Mouse (Mus musculus) erythroblast, embryonic 14.5 days (primary cell): ENCODE data around the gene Xaf1. TPM values are rescaled to one million over a fixed set of nuclear protein-coding genes. Genes with fewer than 3 reads are reported as not detected.
"Not testable (repeated sequence)": the region's sequence is repeated elsewhere in the genome, so short reads cannot be mapped to it uniquely, and the experiment has no call there.

ENCODE experiments used
- H3K27me3 ChIP-seq: 2 replicates; pipeline ENCODE4 v1.6.1; 2012; ENCODE audit warnings: inconsistent platforms; ENCODE audit not compliant: control insufficient read depth
- H3K36me3 ChIP-seq: 2 replicates; pipeline ENCODE4 v1.6.1; 2012; ENCODE audit warnings: mild to moderate bottlenecking, inconsistent platforms; ENCODE audit not compliant: control insufficient read depth
- H3K4me1 ChIP-seq: 2 replicates; pipeline ENCODE4 v1.6.1; 2012; ENCODE audit warnings: inconsistent platforms; ENCODE audit not compliant: control insufficient read depth
- H3K4me3 ChIP-seq: replicated peaks from 2 replicates; pipeline ENCODE3; 2012; ENCODE audit warnings: moderate library complexity, mild to moderate bottlenecking, inconsistent platforms
- H3K9me3 ChIP-seq: 2 replicates; pipeline ENCODE4 v1.6.1; 2012; ENCODE audit warnings: low read length, inconsistent platforms, mixed read lengths; ENCODE audit not compliant: control insufficient read depth
- GATA1 ChIP-seq: IDR thresholded peaks from 2 replicates; pipeline ENCODE4 v1.6.1; 2012; ENCODE audit warnings: low read length, inconsistent platforms, mixed read lengths
- TAL1 ChIP-seq: IDR thresholded peaks from 3 replicates; pipeline ENCODE4 v1.6.1; 2012; ENCODE audit warnings: low read length, inconsistent platforms, mixed read lengths
- polyA plus RNA-seq: library from polyadenylated mRNA; stranded (reverse); fragments of >175 nt; gene quantifications from 2 replicates; pipeline ENCODE4 v1.2.3, GENCODE M21; 2012

Xaf1 gene
- polyA plus RNA-seq, 1 experiment: not detected

DNA sequence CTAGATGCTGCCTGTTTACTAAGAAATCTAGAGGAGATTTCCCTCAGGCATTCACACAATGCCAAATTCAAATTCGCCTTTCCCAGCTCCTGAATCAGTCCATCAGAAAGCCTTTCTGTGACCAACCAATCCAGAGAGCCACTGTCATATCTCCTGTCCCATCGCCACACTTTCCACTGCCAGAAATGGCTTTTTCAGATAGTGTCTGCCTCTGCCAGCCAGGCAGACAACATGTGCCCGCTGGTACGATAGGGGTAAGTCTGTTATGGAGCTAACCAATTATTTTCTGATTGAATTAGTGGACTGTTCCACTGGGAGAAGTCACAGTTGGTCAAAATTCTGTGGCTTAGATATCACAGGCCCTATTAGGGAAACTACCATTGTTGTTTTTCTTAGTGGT is 33.2 kb downstream of the Xaf1 start:
- H3K9me3 ChIP-seq: no peaks in the 10 kb centered on the region
- H3K4me3 ChIP-seq: no peak overlapping the region
- TF ChIP-seq GATA1 (no peak), TAL1 (no peak)
- H3K36me3 ChIP-seq: no peaks in the 10 kb centered on the region
- no peaks in the 10 kb centered on the region for H3K4me1 ChIP-seq
- H3K27me3 ChIP-seq: no peaks in the 10 kb centered on the region

DNA sequence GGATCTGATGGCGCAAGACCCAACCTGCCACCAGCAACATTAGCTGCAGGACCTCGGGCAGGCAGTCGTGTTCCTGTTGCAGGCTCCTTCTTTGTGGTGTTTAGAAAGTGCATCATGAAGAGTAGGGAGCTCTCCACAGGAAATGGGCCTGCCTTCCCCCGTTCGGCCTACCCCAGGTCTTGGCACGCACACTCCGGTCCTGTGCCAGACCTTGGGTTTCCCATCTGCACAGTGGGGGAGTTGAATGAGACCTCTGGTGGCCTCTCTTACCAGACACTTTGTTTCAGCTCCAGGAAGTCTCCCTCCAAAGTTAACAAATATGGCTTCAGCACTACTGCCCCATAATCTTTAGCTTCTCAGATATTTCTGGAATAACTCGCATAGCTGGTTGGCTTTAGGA is 35.3 kb downstream of the Xaf1 start:
- Histone ChIP-seq H3K4me3 (no peak overlapping the region), H3K9me3 (no peaks in the 10 kb centered on the region), H3K4me1 (no peaks in the 10 kb centered on the region), H3K36me3 (no peaks in the 10 kb centered on the region), H3K27me3 (no peaks in the 10 kb centered on the region)
- TF ChIP-seq GATA1: no peak
- no peak for TF ChIP-seq TAL1

DNA sequence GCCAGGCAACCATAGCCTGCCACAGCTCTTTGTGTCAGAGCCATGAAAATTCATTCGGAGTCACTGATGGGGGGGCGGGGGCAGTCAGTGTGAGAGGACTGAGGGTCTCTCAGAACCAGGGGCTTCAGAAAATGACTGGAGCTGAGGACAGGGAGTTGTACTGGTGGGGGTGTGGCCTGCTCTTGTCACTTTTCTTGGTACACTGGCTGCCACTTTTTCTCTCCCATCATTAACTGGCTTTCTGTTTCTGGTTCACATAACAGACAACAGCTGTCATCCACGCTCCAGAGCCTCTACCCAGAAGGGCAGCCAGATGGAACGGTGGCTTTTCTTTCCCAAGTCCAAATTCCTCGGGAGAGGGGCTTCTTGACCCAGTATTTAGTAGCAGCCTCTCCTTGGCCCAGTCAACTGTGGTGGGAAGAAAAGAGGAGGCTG is 37.0 kb downstream of the Xaf1 start:
- Histone ChIP-seq H3K4me1 (no peaks in the 10 kb centered on the region), H3K4me3 (no peak overlapping the region), H3K27me3 (no peaks in the 10 kb centered on the region), H3K36me3 (no peaks in the 10 kb centered on the region), H3K9me3 (no peaks in the 10 kb centered on the region)
- TF ChIP-seq GATA1 (no peak), TAL1 (no peak)

DNA sequence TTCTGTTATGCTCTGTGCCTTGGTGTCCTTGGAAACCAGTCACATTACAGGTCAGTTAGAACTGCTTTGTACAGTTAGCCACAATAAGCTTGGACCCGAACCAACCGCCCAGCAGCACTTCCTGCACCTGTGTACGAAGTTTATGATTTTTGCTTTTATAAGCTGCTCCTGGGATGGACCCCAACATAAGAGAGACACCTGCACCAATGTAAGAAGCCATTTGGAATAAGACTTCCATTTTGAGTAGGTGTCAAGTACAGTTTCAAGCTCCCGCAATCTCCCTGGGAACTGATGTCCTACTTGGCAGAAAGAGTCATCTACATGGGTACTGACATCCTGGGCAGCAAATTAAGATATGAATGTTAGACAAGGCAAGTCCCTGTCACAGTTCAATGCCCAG is 38.3 kb downstream of the Xaf1 start:
- no peak overlapping the region for H3K4me3 ChIP-seq
- no peak for TF ChIP-seq GATA1
- TF ChIP-seq TAL1: no peak
- H3K4me1 ChIP-seq: no peaks in the 10 kb centered on the region
- no peaks in the 10 kb centered on the region for H3K36me3 ChIP-seq
- no peaks in the 10 kb centered on the region for H3K9me3 ChIP-seq
- H3K27me3 ChIP-seq: no peaks in the 10 kb centered on the region

DNA sequence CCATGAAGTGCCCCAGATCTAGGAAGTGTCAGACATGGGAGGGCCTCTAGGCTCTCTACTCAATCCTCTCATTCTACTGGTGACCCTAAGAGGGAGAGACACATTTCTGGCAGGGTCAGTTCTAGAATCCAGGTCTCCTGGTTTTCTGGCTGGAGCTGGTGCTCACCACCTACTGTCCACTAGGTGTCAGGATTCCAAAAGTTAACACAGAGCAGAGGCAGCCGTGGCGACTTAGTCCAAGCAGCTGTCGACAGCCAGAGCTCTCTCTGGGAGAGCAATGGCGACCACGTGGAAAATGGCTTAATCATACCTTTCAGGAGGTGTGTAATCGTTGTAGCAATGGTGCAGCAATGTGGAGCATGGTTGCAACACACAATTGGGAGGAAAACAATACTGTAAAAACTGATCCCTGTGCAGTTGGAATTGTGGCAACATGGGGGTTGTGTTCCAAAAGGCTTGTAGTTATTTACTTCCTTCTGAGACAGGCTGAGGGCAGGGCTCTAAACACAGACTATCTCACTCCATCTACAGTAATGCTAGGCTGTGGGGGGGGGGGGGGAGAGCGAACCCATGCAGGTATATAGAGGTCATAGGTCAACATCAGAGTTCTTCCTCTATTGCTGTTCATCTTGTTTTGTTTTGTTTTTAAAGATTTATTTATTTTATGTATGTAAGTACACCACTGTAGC is 41.3 kb downstream of the Xaf1 start:
- Histone ChIP-seq H3K36me3 (no peaks in the 10 kb centered on the region), H3K9me3 (no peaks in the 10 kb centered on the region), H3K27me3 (no peaks in the 10 kb centered on the region), H3K4me3 (no peak overlapping the region), H3K4me1 (no peaks in the 10 kb centered on the region)
- TF ChIP-seq GATA1 (no peak), TAL1 (no peak)

DNA sequence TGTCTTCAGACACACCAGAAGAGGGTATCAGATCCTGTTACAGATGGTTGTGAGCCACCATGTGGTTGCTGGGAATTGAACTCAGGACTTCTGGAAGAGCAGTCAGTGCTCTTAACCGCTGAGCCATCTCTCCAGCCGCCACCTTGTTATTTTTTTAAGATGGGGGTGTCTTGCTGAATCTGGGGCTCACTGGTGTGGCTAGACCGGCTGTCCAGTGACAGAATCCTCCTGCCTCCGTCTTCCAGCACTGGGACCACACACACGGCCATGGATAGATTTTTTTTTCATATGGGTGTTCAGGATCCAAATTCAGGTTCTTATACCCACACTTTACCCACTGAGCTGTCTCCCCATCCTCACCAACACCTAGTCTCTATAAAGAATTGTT is 41.8 kb downstream of the Xaf1 start:
- H3K4me3 ChIP-seq, H3K36me3 ChIP-seq: not testable (repeated sequence)

DNA sequence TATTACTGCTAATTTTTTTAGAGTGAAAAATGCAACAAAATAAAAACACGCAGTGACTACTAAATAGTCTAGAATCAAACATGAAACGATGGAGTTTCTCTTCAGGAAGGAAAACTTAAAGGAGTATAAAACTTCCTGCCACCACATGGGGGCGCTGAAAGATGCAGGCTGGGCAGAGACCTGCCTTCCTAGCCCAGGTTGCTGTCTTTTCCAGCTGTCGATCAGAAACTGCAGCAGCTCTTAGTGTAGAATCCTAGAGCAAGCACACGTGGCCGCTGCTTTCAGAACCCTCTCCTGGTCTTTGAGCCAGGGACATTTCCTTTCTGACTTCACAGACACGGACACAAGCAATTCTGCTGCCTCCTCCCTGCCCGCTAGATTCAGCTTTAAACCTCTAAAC is 42.5 kb downstream of the Xaf1 start:
- H3K4me1 ChIP-seq: no peaks in the 10 kb centered on the region
- no peaks in the 10 kb centered on the region for H3K36me3 ChIP-seq
- H3K4me3 ChIP-seq: no peak overlapping the region
- H3K27me3 ChIP-seq: no peaks in the 10 kb centered on the region
- no peaks in the 10 kb centered on the region for H3K9me3 ChIP-seq
- TF ChIP-seq GATA1 (no peak), TAL1 (no peak)

More for the DNA sequence above, 41.8 kb downstream of the Xaf1 start:
- not testable (repeated sequence) for H3K9me3 ChIP-seq, H3K4me1 ChIP-seq, H3K27me3 ChIP-seq

DNA sequence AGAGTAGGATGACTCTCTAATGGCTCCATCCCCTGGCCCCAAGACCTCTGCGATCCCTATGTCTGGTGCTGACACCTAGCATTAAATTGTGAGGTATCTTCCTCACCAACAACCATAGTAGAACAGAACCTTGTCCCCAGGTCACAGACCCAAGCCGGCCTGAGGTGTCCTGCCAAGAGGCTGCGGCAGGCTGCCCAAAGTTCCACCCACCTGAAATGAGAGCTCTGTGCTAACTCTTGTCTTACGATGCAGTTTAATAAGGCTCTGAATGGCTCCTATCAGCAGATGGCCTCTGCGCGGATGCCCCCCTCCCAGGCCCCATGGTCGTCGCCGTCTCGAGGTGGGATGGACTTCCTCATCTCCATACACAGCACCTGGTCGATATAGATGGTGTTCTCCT is 43.1 kb downstream of the Xaf1 start:
- Histone ChIP-seq H3K4me1 (no peaks in the 10 kb centered on the region), H3K36me3 (no peaks in the 10 kb centered on the region), H3K27me3 (no peaks in the 10 kb centered on the region), H3K9me3 (no peaks in the 10 kb centered on the region), H3K4me3 (no peak overlapping the region)
- no peak for TF ChIP-seq GATA1
- TF ChIP-seq TAL1: no peak

DNA sequence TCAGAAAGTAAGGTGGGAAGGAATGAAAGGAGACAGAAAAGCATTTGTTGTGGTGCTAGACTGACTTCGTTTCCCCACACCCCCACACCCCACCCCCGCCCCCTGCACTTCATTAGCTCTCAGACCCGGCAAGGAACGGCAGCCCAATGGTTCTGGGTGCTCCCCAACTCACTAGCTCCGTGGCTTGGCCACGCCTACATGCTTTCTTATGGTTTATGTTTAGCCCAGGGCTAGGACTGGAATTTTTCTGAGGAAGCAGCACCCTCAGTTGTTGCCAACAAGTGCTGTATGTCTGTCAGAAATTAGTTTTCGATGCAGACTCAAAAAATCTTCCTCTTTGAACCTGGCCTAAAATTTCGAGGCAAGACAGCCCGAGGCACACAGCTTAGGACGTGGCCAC is 47.1 kb downstream of the Xaf1 start:
- Histone ChIP-seq H3K9me3 (no peaks in the 10 kb centered on the region), H3K4me3 (no peak overlapping the region), H3K27me3 (no peaks in the 10 kb centered on the region), H3K4me1 (no peaks in the 10 kb centered on the region), H3K36me3 (no peaks in the 10 kb centered on the region)
- TF ChIP-seq GATA1 (no peak), TAL1 (no peak)

DNA sequence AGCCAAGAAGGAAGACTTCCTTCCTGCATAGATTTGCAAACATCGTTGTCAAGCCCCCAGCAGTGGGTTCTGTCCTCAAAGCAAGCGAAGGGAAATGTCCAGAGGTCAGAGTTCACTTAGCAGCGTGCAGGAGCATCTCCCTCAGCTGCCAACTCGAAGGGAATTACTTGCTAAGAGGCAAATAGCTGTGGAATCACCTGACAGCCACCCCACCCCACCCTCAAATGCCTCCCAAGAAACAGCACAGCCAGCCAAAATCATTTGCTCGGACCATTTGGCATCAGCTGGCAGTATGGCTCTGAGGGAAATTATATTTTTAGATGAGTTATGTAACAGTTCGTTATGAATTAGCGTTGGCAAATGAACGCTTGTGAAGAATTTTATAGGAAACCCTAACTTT is 47.6 kb downstream of the Xaf1 start:
- Histone ChIP-seq H3K9me3 (no peaks in the 10 kb centered on the region), H3K4me3 (no peak overlapping the region), H3K4me1 (no peaks in the 10 kb centered on the region), H3K27me3 (no peaks in the 10 kb centered on the region), H3K36me3 (no peaks in the 10 kb centered on the region)
- TF ChIP-seq GATA1 (no peak), TAL1 (no peak)
